Mouse (Mus musculus) kidney, embryonic 16.5 days (tissue): Measurements from ENCODE around the gene Prr12. TPM values are rescaled to one million over a fixed set of nuclear protein-coding genes. Genes with fewer than 3 reads are reported as not detected.
A peak's percentile ranks its signal among the peaks of the same experiment; 100 is the strongest.

ENCODE experiments used
- ATAC-seq: fragments of 200-750 bp; cut with Nextera tagmentation; 2 replicates; pipeline ENCODE4 v1.8.0; 2017; ENCODE audit warnings: moderate TSS enrichment; ENCODE audit not compliant: low FRiP score, low TSS enrichment
- H3K27ac ChIP-seq: fragments of 300-500 bp; sonication (generic); 2 replicates; pipeline ENCODE4 v1.5.1; 2014; ENCODE audit warnings: low read length
- H3K27me3 ChIP-seq: fragments of 300-500 bp; sonication (generic); 2 replicates; pipeline ENCODE4 v1.6.1; 2014; ENCODE audit warnings: low read length, control low read depth, mixed read lengths; ENCODE audit not compliant: insufficient read depth
- H3K36me3 ChIP-seq: fragments of 300-500 bp; sonication (generic); 2 replicates; pipeline ENCODE4 v1.6.1; 2014; ENCODE audit warnings: low read length, control low read depth, mixed read lengths; ENCODE audit not compliant: insufficient read depth
- H3K4me1 ChIP-seq: fragments of 300-500 bp; sonication (generic); 2 replicates; pipeline ENCODE4 v1.6.1; 2014; ENCODE audit warnings: low read length, control low read depth, mixed read lengths; ENCODE audit not compliant: insufficient read depth
- H3K4me2 ChIP-seq: fragments of 300-500 bp; sonication (generic); replicated peaks from 2 replicates; pipeline ENCODE4 v1.6.1; 2014; ENCODE audit warnings: low read depth, low read length
- H3K4me3 ChIP-seq: fragments of 300-500 bp; sonication (generic); 2 replicates; pipeline ENCODE4 v1.5.1; 2014; ENCODE audit warnings: mild to moderate bottlenecking, low read length
- H3K9ac ChIP-seq: fragments of 300-500 bp; sonication (generic); replicated peaks from 2 replicates; pipeline ENCODE4 v1.6.1; 2014; ENCODE audit warnings: low read length
- H3K9me3 ChIP-seq: fragments of 300-500 bp; sonication (generic); 2 replicates; pipeline ENCODE4 v1.6.1; 2016; ENCODE audit warnings: low read length, control low read depth
- WGBS: fragments of 180-500 bp; shearing (Covaris S2); extraction: QIAGEN DNeasy Blood & Tissue Kit; methylation state at CpG from one replicate; pipeline ENCODE4 v1.1.7; 2014; 5-methylcytosine and 5-hydroxymethylcytosine counted together
- polyA plus RNA-seq: library from polyadenylated mRNA; unstranded; fragments of >200 nt; fragmentation: Nextera tagmentation; extraction: Ambion mirVana; gene quantifications from 2 replicates; pipeline ENCODE4 v1.2.1, GENCODE M21; 2015

Gene Prr12
- polyA plus RNA-seq, 1 experiment from 2014 or later: 12.9 TPM

DNA sequence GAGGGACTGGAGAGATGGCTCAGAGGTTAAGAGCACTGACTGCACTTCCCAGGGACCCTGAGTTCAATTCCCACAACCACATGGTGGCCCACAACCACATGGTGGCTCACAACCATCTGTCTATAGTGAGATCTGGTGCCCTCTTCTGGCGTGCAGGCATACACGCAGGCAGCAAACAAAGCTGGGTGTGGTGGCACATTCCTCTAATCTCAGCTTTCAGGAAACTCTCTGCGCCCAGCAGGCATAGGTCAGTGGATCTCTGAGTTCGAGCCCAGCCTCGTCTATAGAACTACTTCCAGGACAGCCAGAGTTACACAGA is 15.3 kb upstream of the Prr12 start:
- Histone ChIP-seq H3K36me3 (no peaks in the 10 kb centered on the region; the same call in 1 of the 2 replicates), H3K4me3 (no peak overlapping the region), H3K4me2 (no peak overlapping the region), H3K9ac (no peak overlapping the region), H3K4me1 (peaks cover 9% of the 10 kb centered on the region; the same call in 1 of the 2 replicates), H3K27me3 (no peaks in the 10 kb centered on the region), H3K27ac (no peak overlapping the region), H3K9me3 (no peaks in the 10 kb centered on the region)
- WGBS: 30% methylated on average over 5 of the region's 5 CpGs
- ATAC-seq: no peak

DNA sequence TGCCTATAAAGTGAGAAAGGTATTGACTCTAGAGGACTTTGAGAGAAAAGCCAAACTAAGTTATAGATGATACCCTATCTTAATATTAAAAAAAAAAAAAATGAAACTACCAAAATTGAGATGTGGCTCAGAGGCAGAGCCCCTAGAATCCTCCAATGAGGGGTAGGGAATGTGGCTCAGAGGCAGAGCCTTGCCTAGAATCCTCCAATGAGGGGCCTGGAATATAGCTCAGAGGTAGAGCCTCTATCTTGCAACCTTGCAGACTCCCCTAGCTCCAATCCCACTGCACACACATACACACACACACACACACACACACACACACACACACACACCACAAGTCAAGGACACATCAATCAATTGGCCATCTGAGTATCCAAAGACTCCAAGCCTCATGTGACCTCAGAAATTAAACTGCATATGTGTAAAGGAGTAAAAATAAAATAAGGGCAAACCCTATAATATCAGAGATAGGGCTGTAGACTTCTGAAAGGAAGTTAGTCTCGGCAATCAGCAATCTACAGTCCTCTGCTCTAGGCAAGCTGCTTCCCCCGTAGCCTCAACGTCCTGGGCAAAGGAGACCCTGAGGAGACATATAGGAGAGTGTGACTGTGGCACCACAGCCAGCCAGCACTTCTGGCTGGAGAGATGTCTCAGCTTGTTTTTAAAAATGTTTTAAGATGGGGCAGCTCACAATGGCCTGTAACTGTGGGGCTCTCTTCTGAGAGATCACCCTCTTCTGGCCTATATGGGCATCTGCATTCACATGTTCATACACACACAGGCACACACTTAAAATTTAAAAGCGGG is 14.7 kb upstream of the Prr12 start:
- Histone ChIP-seq H3K4me2 (no peak overlapping the region), H3K27ac (no peak overlapping the region), H3K9me3 (no peaks in the 10 kb centered on the region), H3K4me1 (peaks cover 9% of the 10 kb centered on the region; the same call in 1 of the 2 replicates), H3K9ac (no peak overlapping the region), H3K36me3 (no peaks in the 10 kb centered on the region; the same call in 1 of the 2 replicates), H3K27me3 (no peaks in the 10 kb centered on the region), H3K4me3 (no peak overlapping the region)
- WGBS: 84% methylated on average over 4 of the region's 4 CpGs
- ATAC-seq: no peak

DNA sequence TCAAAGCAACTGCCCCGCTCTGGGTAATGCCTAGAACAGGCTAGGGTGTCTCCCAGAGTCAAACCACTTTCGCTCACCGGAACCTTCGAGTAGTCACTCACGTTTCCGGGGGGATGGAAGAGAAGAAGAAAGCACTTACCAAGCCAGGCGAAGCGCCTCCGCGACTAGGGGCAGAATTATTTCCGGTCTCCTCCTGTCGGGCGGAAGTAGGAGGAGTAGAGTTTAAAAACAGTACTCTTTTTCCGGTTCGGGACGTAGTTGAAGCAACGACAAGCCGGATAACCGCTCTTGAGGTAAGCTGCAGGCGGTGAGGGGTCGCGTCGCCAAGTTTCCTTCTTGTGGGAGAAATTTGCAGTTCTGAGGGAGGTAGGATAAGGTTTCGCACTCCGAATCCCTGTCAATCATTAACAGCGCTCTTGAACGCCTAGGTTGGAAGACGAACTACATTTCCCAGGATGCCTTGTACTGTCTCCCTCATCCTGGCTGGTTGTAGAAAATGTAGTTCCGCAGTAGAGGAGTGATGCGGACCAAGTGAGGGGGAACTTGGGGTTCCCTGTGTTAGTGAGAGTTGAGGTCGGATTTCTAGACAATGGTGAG is 9.7 kb upstream of the Prr12 start, which contains the start of the genes Nosip and Prrg2:
Gene Nosip, plus strand, starts transcription at position 191 of the 597 bp plus-strand sequence.
Gene Prrg2, minus strand, starts transcription at position 439 of the 597 bp plus-strand sequence.
- Histone ChIP-seq H3K27me3 (no peaks in the 10 kb centered on the region), H3K4me1 (peaks cover 25% of the 10 kb centered on the region), H3K27ac (peak within 1 kb of the TSS; percentile 98), H3K36me3 (no peaks in the 10 kb centered on the region; the same call in 1 of the 2 replicates), H3K9ac (peak within 1 kb of the TSS; percentile 85), H3K4me2 (peak within 1 kb of the TSS; percentile 60), H3K4me3 (peak within 1 kb of the TSS; percentile 84), H3K9me3 (no peaks in the 10 kb centered on the region)
- under 1% methylated on average over 31 of the region's 31 CpGs for WGBS
- peak; percentile 85 for ATAC-seq

DNA sequence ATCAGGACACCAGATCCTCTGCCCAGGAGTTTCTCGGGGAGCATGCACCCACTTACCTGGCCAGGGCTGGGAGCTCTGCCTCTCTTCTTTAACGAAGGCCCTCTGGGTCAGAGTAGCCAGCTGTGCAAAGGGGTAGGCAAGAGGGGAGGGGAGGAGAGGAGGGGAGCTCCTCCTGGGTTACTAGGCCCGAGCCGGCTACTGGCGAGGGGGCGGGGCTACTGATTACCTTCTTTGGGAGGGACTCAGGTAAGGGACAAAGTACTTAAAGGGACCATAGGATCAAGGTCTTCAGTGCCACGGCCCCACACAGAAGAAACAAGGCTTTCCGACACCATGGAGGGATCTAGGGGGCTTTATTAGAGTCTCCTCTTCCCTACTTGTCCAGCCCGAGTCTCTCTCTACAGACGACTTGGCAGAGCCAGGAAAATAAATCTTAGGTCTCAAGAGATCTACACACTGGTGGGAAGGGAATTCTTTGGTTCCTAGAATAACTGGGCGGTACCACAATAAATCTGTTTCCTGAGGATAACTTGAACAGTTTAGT is 8.9 kb upstream of the Prr12 start:
- ATAC-seq: peak; percentile 52
- no peaks in the 10 kb centered on the region; the same call in 1 of the 2 replicates for H3K36me3 ChIP-seq
- peaks cover 25% of the 10 kb centered on the region for H3K4me1 ChIP-seq
- H3K27me3 ChIP-seq: no peaks in the 10 kb centered on the region
- 4% methylated on average over 11 of the region's 11 CpGs for WGBS
- peak overlapping the region; percentile 85 for H3K9ac ChIP-seq
- peak overlapping the region; percentile 98 for H3K27ac ChIP-seq
- H3K9me3 ChIP-seq: no peaks in the 10 kb centered on the region
- H3K4me2 ChIP-seq: peak overlapping the region; percentile 55
- H3K4me3 ChIP-seq: peak overlapping the region; percentile 84

DNA sequence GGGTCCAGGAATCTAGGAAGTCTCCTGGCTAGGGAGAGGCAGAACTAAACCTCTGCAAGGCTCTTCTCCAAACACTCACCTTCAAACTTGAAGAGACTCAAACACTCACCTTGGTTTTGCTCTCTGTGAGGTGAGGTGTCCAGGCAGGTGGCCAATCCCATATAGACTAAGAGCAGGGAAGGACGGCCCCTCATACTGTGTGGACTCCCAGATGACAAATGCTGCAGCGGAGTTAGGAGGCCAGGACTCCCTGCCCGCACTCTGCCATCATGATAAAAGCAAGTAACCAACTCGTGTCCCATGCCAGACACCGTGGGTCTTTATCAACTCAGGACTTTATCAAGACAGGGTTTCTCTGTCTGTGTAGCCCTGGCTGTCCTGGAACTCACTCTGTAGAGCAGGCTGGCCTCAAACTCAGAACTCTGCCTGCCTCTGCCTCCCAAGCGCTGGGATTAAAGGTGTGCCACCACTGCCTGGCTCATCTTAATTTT is 8.0 kb upstream of the Prr12 start:
- ATAC-seq: no peak
- Histone ChIP-seq H3K4me3 (peak overlapping the region; percentile 84; the same call in 1 of the 2 replicates), H3K27ac (peak overlapping the region; percentile 98; the same call in 1 of the 2 replicates), H3K4me1 (peaks cover 25% of the 10 kb centered on the region), H3K27me3 (no peaks in the 10 kb centered on the region), H3K36me3 (no peaks in the 10 kb centered on the region; the same call in 1 of the 2 replicates), H3K4me2 (peak overlapping the region; percentile 55), H3K9me3 (no peaks in the 10 kb centered on the region), H3K9ac (peak overlapping the region; percentile 85; the same call in 1 of the 2 replicates)
- 96% methylated on average over 6 of the region's 6 CpGs for WGBS

DNA sequence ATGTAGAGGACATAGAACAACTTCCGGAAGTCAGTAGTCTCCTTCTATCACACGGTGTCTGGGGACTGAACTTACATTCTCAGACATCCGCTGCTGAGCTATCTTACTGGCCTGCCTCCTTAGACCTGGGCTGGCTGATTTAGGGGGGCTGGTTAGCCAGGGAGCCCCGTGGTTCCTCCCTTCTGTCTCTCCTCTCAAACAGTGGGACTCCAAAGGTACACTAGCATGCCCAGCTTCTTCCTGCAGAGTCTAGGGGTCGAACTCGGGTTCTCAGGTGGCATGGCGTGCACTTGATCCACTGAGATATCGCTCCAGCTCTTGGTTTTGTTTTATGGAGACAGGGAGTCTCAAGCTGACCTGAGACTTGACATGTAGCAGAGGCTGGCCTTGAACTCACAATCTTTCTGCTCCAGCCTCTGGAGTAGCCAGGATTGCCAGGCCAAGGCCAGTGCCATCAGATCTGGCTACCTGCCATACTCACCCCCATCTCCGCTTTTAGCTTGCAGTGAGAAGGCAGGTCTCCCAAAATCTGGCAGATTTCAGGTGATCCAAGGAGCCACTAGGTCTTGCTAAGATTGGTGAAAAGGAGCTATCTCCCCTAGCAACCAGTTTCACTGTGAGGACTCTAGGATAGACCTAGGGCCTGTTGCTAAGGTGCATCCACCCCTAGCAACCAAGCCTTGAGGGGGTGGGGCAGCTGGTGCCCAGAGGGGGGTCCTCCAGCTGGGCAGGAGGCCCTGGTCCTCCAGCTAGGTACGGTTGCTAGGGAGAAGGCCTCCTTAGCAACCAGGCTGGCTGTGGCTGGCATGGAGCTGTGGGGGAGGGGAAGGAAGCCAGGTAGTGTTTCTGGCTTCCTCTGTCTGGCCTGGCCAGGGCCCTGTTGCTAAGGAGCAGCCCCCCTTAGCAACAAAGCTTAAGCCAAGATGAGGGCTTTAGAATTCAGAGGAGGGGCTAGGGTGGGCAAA is 6.2 kb upstream of the Prr12 start:
- H3K4me1 ChIP-seq: peaks cover 25% of the 10 kb centered on the region
- ATAC-seq: no peak
- H3K27me3 ChIP-seq: no peaks in the 10 kb centered on the region
- H3K4me3 ChIP-seq: no peak overlapping the region
- no peak overlapping the region for H3K9ac ChIP-seq
- H3K4me2 ChIP-seq: no peak overlapping the region
- 78% methylated on average over 10 of the region's 10 CpGs for WGBS
- H3K36me3 ChIP-seq: no peaks in the 10 kb centered on the region; the same call in 1 of the 2 replicates
- H3K9me3 ChIP-seq: no peaks in the 10 kb centered on the region
- H3K27ac ChIP-seq: no peak overlapping the region

- ATAC-seq: no peak
- Histone ChIP-seq H3K4me2 (no peak overlapping the region), H3K27me3 (no peaks in the 10 kb centered on the region)
These were observed 4.3 kb upstream of the Prr12 start for GRCm38 (mm10) chr7:45056972-45057348.

DNA sequence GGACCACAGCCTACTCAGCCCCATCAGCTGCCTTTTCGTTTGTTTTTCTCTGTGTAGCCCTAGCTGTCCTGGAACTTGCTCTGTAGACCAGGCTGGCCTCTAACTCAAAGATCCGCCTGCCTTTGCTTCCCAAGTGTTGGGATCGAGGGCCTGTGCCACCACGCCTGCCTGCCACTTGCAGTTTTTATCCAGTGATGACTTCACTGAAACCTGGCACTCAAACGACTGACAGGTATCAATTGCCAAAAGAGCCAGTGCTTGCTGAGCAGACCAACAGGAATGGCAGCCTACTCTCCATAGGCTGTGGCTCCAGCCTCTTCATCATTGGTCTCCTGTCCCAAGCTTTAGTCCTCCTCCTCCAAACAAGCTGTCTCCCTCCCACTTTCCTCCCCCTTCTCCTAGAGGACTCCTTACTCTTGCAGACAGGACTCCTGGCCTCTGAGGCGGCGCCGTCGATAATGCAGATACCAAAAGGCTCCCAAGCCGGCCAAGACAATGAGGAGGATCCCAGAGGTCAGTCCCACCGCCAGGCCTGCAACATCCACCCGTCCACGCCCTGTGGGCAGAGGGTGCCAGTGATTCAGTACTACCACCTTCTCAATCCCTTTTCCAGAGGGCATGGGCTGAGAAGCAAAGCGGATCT is 3.8 kb upstream of the Prr12 start:
- Histone ChIP-seq H3K9me3 (no peaks in the 10 kb centered on the region), H3K36me3 (no peaks in the 10 kb centered on the region; the same call in 1 of the 2 replicates), H3K4me2 (no peak overlapping the region), H3K27me3 (no peaks in the 10 kb centered on the region), H3K4me1 (peaks cover 20% of the 10 kb centered on the region), H3K27ac (no peak overlapping the region), H3K9ac (no peak overlapping the region), H3K4me3 (no peak overlapping the region)
- ATAC-seq: no peak
- WGBS: 74% methylated on average over 14 of the region's 14 CpGs

More at GRCm38 (mm10) chr7:45056972-45057348, 4.3 kb upstream of the Prr12 start:
- Histone ChIP-seq H3K4me3 (no peak overlapping the region), H3K27ac (no peak overlapping the region), H3K9ac (no peak overlapping the region), H3K36me3 (no peaks in the 10 kb centered on the region; the same call in 1 of the 2 replicates), H3K9me3 (no peaks in the 10 kb centered on the region), H3K4me1 (peaks cover 16% of the 10 kb centered on the region)
